10 mouse cellular contexts compared by ENCODE assay signal in genomic region chr14:121636935-121637510, GRCm38 (mm10).
DNase-seq lines count a peak whose midpoint lies in the region; ATAC-seq and TF ChIP-seq lines count a peak whose summit lies in the region.
"Had no signal": no experiment of that assay in that cellular context is flagged by ENCODE, and none has a peak within 500 bp of the region (broad histone marks: within the 10 kb centered on the region; RNA-seq: fewer than 3 reads in every experiment).

No protein-coding gene starts in this region.

- WGBS in kidney, embryonic 15.5 days, result 74% methylated on average over 12 of the region's 12 CpGs
- 54% methylated on average over 12 of the region's 12 CpGs for WGBS in kidney, adult 2 months
- 85% methylated on average over 12 of the region's 12 CpGs for WGBS in forebrain, embryonic 14.5 days
- 70% methylated on average over 12 of the region's 12 CpGs for WGBS in forebrain, postnatal 0 days

- TF ChIP-seq POLR2A in kidney, adult 2 months (IDR thresholded peaks at IDR 0.05; ENCODE audit: low read depth, low read length), result no peak

- H3K27ac ChIP-seq in kidney, embryonic 15.5 days, result no peak overlapping the region
- no peak overlapping the region for H3K27ac ChIP-seq in kidney, adult 2 months (ENCODE audit: insufficient read depth, low read depth, low read length)
- H3K27ac ChIP-seq in forebrain, embryonic 14.5 days (ENCODE audit: low read depth, low read length), result no peak overlapping the region
- no peak overlapping the region for H3K27ac ChIP-seq in forebrain, postnatal 0 days (ENCODE audit: low read depth, low read length)

- no peak for TF ChIP-seq CTCF in kidney, adult 2 months (conservative IDR thresholded peaks at IDR 0.05; ENCODE audit: insufficient read depth, insufficient read length, low read depth, low read length)
- TF ChIP-seq CTCF in forebrain, postnatal 0 days (IDR thresholded peaks at IDR 0.05; ENCODE audit: low read depth), result no peak

- no peaks in the 10 kb centered on the region for H3K9me3 ChIP-seq in kidney, embryonic 15.5 days (replicated peaks)
- no peaks in the 10 kb centered on the region for H3K9me3 ChIP-seq in forebrain, embryonic 14.5 days (replicated peaks; ENCODE audit: control insufficient read depth, low read length)
- no peaks in the 10 kb centered on the region for H3K9me3 ChIP-seq in forebrain, postnatal 0 days (ENCODE audit: low read length)
- H3K9me3 ChIP-seq: G1E had no signal

- no peak for DNase-seq in kidney, adult 2 months
- DNase-seq in NIH3T3 (ENCODE audit: low read depth), result peak; percentile 54
- peak; percentile 87 for DNase-seq in adrenal gland, postnatal 14 days
- peak; percentile 61 for DNase-seq in lung, postnatal 10 days
- no peak for DNase-seq in Muller cell, postnatal 12 days (ENCODE audit: inconsistent ontology term)
- DNase-seq in forebrain, embryonic 14.5 days (ENCODE audit: low spot score), result no peak
- DNase-seq in forebrain, postnatal 0 days, result no peak
- DNase-seq: thymus, postnatal 4 days had no signal

- no peak overlapping the region for H3K4me2 ChIP-seq in kidney, embryonic 15.5 days
- H3K4me2 ChIP-seq in forebrain, embryonic 14.5 days (ENCODE audit: low read length), result no peak overlapping the region
- no peak overlapping the region for H3K4me2 ChIP-seq in forebrain, postnatal 0 days (ENCODE audit: low read depth)

- H3K4me1 ChIP-seq in kidney, embryonic 15.5 days, result peaks cover 9% of the 10 kb centered on the region
- no peaks in the 10 kb centered on the region for H3K4me1 ChIP-seq in kidney, adult 2 months (ENCODE audit: control insufficient read depth, insufficient read depth, low read length)
- no peaks in the 10 kb centered on the region for H3K4me1 ChIP-seq in forebrain, embryonic 14.5 days (ENCODE audit: control insufficient read depth, insufficient read depth, low read length)
- no peaks in the 10 kb centered on the region for H3K4me1 ChIP-seq in forebrain, postnatal 0 days (ENCODE audit: insufficient read depth)

- H3K27me3 ChIP-seq in kidney, embryonic 15.5 days, result no peaks in the 10 kb centered on the region
- H3K27me3 ChIP-seq in kidney, adult 2 months (replicated peaks; ENCODE audit: control insufficient read depth, insufficient read depth, low read length), result no peaks in the 10 kb centered on the region
- H3K27me3 ChIP-seq in forebrain, embryonic 14.5 days (replicated peaks; ENCODE audit: control insufficient read depth, insufficient read depth, low read length), result no peaks in the 10 kb centered on the region
- H3K27me3 ChIP-seq in forebrain, postnatal 0 days (ENCODE audit: insufficient read depth, low read length), result no peaks in the 10 kb centered on the region

- no peak overlapping the region for H3K9ac ChIP-seq in kidney, embryonic 15.5 days
- no peak overlapping the region for H3K9ac ChIP-seq in forebrain, embryonic 14.5 days (ENCODE audit: low read length)
- no peak overlapping the region for H3K9ac ChIP-seq in forebrain, postnatal 0 days

- H3K36me3 ChIP-seq in kidney, embryonic 15.5 days, result peaks cover 39% of the 10 kb centered on the region
- no peaks in the 10 kb centered on the region; the same call in 1 of the 2 replicates for H3K36me3 ChIP-seq in kidney, adult 2 months (ENCODE audit: control insufficient read depth, insufficient read depth, low read length)
- H3K36me3 ChIP-seq in forebrain, embryonic 14.5 days (ENCODE audit: control insufficient read depth, insufficient read depth, low read length), result no peaks in the 10 kb centered on the region; the same call in 1 of the 2 replicates
- H3K36me3 ChIP-seq in forebrain, postnatal 0 days (ENCODE audit: insufficient read depth), result peaks cover 42% of the 10 kb centered on the region

- peak; percentile 40; the same call in 1 of the 2 replicates for ATAC-seq in kidney, embryonic 15.5 days (replicated peaks; ENCODE audit: low FRiP score)
- ATAC-seq in forebrain, embryonic 14.5 days, result no peak
- no peak for ATAC-seq in forebrain, postnatal 0 days

- no peak overlapping the region for H3K4me3 ChIP-seq in kidney, embryonic 15.5 days (replicated peaks)
- H3K4me3 ChIP-seq in kidney, adult 2 months (ENCODE audit: insufficient read depth, low read depth, low read length), result no peak overlapping the region
- no peak overlapping the region for H3K4me3 ChIP-seq in forebrain, embryonic 14.5 days (ENCODE audit: low read depth, low read length)
- no peak overlapping the region for H3K4me3 ChIP-seq in forebrain, postnatal 0 days (ENCODE audit: low read depth, low read length)

Comparison
In these comparisons a context has a peak if more than half of its experiments do, and no peak if none do; other contexts are left out.
1. DNase-seq: peak in NIH3T3 (single experiment), adrenal gland, postnatal 14 days (single experiment) and lung, postnatal 10 days (single experiment); none in kidney, adult 2 months (single experiment), Muller cell, postnatal 12 days (single experiment), forebrain, embryonic 14.5 days (single experiment) and forebrain, postnatal 0 days (single experiment).